Mouse (Mus musculus) ES-E14 (cell line): ENCODE measurements around the gene Sorcs3. TPM values are rescaled to one million over a fixed set of nuclear protein-coding genes. Genes with fewer than 3 reads are reported as not detected.

ENCODE experiments used
- DNase-seq: peaks from one replicate; pipeline ENCODE4 v3.0.0-alpha.2; 2013; ENCODE audit warnings: low read depth, low spot score
- H3K27ac ChIP-seq: 2 replicates; pipeline ENCODE4 v1.5.1; 2012; ENCODE audit warnings: low read depth, mild to moderate bottlenecking, low read length, moderate library complexity, mixed read lengths; ENCODE audit not compliant: poor library complexity, insufficient read depth, severe bottlenecking
- H3K36me3 ChIP-seq: 2 replicates; pipeline ENCODE4 v1.6.1; 2012; ENCODE audit warnings: mild to moderate bottlenecking, low read length, moderate library complexity, mixed read lengths; ENCODE audit not compliant: control insufficient read depth, poor library complexity, insufficient read depth, severe bottlenecking
- H3K4me1 ChIP-seq, 2 experiments: fragments of 150-350 bp in 1 of 2; sonication (generic) in 1 of 2; 2 replicates each; pipeline ENCODE4 v1.6.1; 2012; ENCODE audit warnings: low read length in 2 of 2, mild to moderate bottlenecking in 1 of 2, mixed read lengths in 1 of 2; ENCODE audit not compliant: control insufficient read depth in 2 of 2, insufficient read depth in 2 of 2, poor library complexity in 1 of 2
- H3K4me3 ChIP-seq, 2 experiments: fragments of 150-350 bp in 1 of 2; sonication (generic) in 1 of 2; 2 replicates each; pipeline ENCODE4 v1.5.1; 2012; ENCODE audit warnings: low read length in 2 of 2, low read depth in 1 of 2, mild to moderate bottlenecking in 1 of 2, mixed read lengths in 1 of 2; ENCODE audit not compliant: insufficient read depth in 1 of 2, poor library complexity in 1 of 2, severe bottlenecking in 1 of 2
- H3K9ac ChIP-seq: 2 replicates; pipeline ENCODE4 v1.6.1; 2012; ENCODE audit warnings: low read depth, mild to moderate bottlenecking, low read length, mixed read lengths; ENCODE audit not compliant: poor library complexity, insufficient read depth, severe bottlenecking
- H3K9me3 ChIP-seq: fragments of 150-350 bp; sonication (generic); 2 replicates; pipeline ENCODE4 v1.6.1; 2012; ENCODE audit warnings: low read depth, mild to moderate bottlenecking, low read length; ENCODE audit not compliant: control insufficient read depth, insufficient read depth
- CHD2 ChIP-seq: IDR thresholded peaks from 2 replicates; pipeline ENCODE4 v1.6.1; 2014; ENCODE audit warnings: mild to moderate bottlenecking, low read depth, low read length, inconsistent platforms
- HCFC1 ChIP-seq: IDR thresholded peaks from 2 replicates; pipeline ENCODE4 v1.6.1; 2012; ENCODE audit warnings: low read length, inconsistent platforms, borderline replicate concordance; ENCODE audit not compliant: insufficient read depth
- MAFK ChIP-seq: IDR thresholded peaks from 2 replicates; pipeline ENCODE4 v1.6.1; 2014; ENCODE audit warnings: mild to moderate bottlenecking, low read depth, low read length, inconsistent platforms; ENCODE audit not compliant: insufficient read depth
- ZC3H11A ChIP-seq: IDR thresholded peaks from 2 replicates; pipeline ENCODE4 v1.6.1; 2012; ENCODE audit warnings: low read depth, mild to moderate bottlenecking, inconsistent platforms, low read length, borderline replicate concordance
- ZNF384 ChIP-seq: IDR thresholded peaks from 2 replicates; pipeline ENCODE4 v1.6.1; 2012; ENCODE audit warnings: low read depth, low read length, inconsistent platforms
- in situ Hi-C, 2 experiments: fragments of 600-800 bp; cut with MboI; formaldehyde crosslinking; loops; one replicate each; pipeline ENCODE4 v1.15.1; 2025; ENCODE audit warnings: low sequenced_read_pairs in 2 of 2, inconsistent platforms in 1 of 2; ENCODE audit not compliant: unreplicated experiment in 2 of 2
- total RNA-seq: library from RNA; depleted of rRNA; stranded (reverse); fragments of 300-350 nt; gene quantifications from 2 replicates; pipeline ENCODE4 v1.2.3, GENCODE M21; 2012

Sorcs3 gene
- total RNA-seq, 1 experiment: not detected

DNA sequence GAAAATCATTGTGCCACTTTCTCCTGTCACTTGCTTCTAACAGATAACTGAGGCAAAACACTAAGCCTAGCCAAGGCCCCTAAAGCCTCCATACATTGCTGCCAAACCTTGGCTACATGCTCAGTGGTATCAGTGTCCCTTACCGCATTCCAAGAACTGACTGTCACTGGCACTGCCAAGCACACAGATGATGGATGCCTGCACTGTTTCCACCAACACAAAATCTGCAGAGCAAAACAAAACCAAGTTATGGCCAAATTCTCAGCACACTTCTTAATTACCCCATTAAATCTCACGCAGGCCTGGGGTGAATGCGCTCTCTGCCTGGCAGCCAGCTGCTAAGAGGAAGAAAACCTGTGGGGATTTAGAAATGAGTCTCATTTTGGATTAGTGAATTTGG, 628.5 kb downstream of the Sorcs3 start:
- H3K27ac ChIP-seq: no peak overlapping the region
- no peak overlapping the region for H3K9ac ChIP-seq
- H3K9me3 ChIP-seq: no peaks in the 10 kb centered on the region
- no peak overlapping the region for H3K4me3 ChIP-seq
- no peaks in the 10 kb centered on the region for H3K36me3 ChIP-seq
- no peaks in the 10 kb centered on the region for H3K4me1 ChIP-seq
- in situ Hi-C loops: no loop called here
- TF ChIP-seq CHD2 (no peak), HCFC1 (no peak), ZC3H11A (no peak), ZNF384 (no peak), MAFK (no peak)
- DNase-seq: no peak

GRCm38 (mm10) chr19:48839418-48839817, 633.6 kb downstream of the Sorcs3 start:
- H3K36me3 ChIP-seq: no peaks in the 10 kb centered on the region
- no peak for DNase-seq
- no peaks in the 10 kb centered on the region for H3K9me3 ChIP-seq
- H3K4me1 ChIP-seq: no peaks in the 10 kb centered on the region
- H3K27ac ChIP-seq: no peak overlapping the region
- TF ChIP-seq ZC3H11A (no peak), MAFK (no peak), HCFC1 (no peak), ZNF384 (no peak), CHD2 (no peak)
- in situ Hi-C loops: no loop called here
- no peak overlapping the region for H3K9ac ChIP-seq
- no peak overlapping the region for H3K4me3 ChIP-seq

GRCm38 (mm10) chr19:48847700-48848099, 641.9 kb downstream of the Sorcs3 start:
- no peak for DNase-seq
- Histone ChIP-seq H3K9me3 (no peaks in the 10 kb centered on the region), H3K36me3 (no peaks in the 10 kb centered on the region), H3K4me3 (no peak overlapping the region), H3K27ac (no peak overlapping the region), H3K9ac (no peak overlapping the region), H3K4me1 (no peaks in the 10 kb centered on the region)
- in situ Hi-C loops: no loop called here
- TF ChIP-seq ZC3H11A: no peak
- no peak for TF ChIP-seq HCFC1
- TF ChIP-seq ZNF384: no peak
- no peak for TF ChIP-seq MAFK
- no peak for TF ChIP-seq CHD2

- Histone ChIP-seq H3K4me1 (no peaks in the 10 kb centered on the region), H3K9ac (no peak overlapping the region), H3K4me3 (no peak overlapping the region), H3K9me3 (no peaks in the 10 kb centered on the region), H3K27ac (no peak overlapping the region), H3K36me3 (no peaks in the 10 kb centered on the region)
- in situ Hi-C loops: no loop called here
- TF ChIP-seq ZNF384 (no peak), ZC3H11A (no peak), CHD2 (no peak), MAFK (no peak)
- DNase-seq: no peak
Observed at GRCm38 (mm10) chr19:48850466-48850865, 644.6 kb downstream of the Sorcs3 start.
